Mouse (Mus musculus) right cerebral cortex, postnatal 36 days (tissue): ENCODE measurements around the gene Gm10647.

Experiments used
- DNase-seq, 2 experiments: peaks; one replicate each; pipeline ENCODE4 v3.0.0; 2022; ENCODE audit warnings: low spot score in 2 of 2, mixed read lengths in 1 of 2

The Gm10647 gene

DNA sequence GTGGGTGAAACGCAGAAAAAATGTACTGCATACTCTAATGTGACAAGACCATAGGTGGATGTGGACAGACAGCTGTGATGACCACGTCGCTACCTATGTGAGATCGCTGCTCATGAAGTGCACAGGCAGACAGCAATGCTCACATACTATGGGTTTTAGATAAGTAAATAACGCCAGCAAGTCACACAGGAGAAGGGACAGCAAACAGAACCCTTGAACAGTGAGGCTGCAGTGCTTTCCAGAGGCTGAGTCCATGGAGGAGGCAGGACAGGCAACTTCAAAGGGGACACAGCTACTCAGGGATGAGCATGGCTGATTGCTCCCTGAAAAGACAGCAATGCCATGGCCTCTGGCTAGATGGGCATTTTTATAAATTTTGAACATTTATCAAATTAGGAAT is 50.0 kb downstream of the Gm10647 start:
- DNase-seq, result no peak
